In the genomic region with DNA sequence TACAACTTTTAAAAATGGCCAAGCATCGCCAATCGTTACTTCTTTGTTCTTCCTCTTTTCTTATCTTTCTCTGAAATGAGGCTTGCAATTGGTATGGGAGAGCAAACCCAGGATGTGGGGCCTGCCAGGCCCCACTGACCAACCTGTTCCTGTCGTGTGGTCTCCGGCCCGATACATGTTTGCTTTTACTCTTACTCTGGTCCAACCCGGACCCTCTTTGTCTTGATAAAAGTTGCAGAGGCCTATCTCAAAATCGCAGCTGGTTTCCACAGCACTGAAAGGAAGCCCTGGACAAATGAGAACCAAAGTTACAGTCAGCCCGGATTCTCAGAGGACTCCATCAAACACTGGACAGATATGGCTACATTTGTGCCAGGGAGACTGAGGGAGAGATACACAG, we compare ENCODE assay signal across 15 mouse cellular contexts.
DNase-seq lines count a peak whose midpoint lies in the region; ATAC-seq and TF ChIP-seq lines count a peak whose summit lies in the region.
"Had no signal": no experiment of that assay in that cellular context is flagged by ENCODE, and none has a peak within 500 bp of the region (broad histone marks: within the 10 kb centered on the region; RNA-seq: fewer than 3 reads in every experiment).

No protein-coding gene starts in this region.

- H3K27me3 ChIP-seq in heart, adult 2 months (ENCODE audit: control insufficient read depth, insufficient read depth, low read length): no peaks in the 10 kb centered on the region
- H3K27me3 ChIP-seq in kidney, postnatal 0 days (ENCODE audit: insufficient read depth, low read length): no peaks in the 10 kb centered on the region
- H3K27me3 ChIP-seq in megakaryocyte, embryonic 14.5 days (replicated peaks): no peaks in the 10 kb centered on the region
- H3K27me3 ChIP-seq: limb, embryonic 12.5 days had no signal

- peak in 1 of 2 experiments; percentile 7 for DNase-seq in heart, adult 2 months
- DNase-seq in heart, postnatal 36 days: no peak
- DNase-seq in kidney, postnatal 0 days (ENCODE audit: low spot score): no peak
- DNase-seq in kidney, postnatal 10 days: no peak
- DNase-seq in MEL-GATA-1-ER (ENCODE audit: extremely low read depth, low read depth): peak; percentile 93
- DNase-seq in cerebellum, adult 11-12 months: no peak
- DNase-seq in left cerebral cortex, adult 9 months (ENCODE audit: low spot score in 2 of 2): no peak
- DNase-seq: adrenal gland, postnatal 10 days; B cell, adult 2 months; cerebellum, postnatal 25 days; gastrocnemius, postnatal 36 days; thymus, postnatal 14 days had no signal

- intact Hi-C loops in heart, adult 2 months (cut with DNase I): no loop called here
- intact Hi-C loops in heart, postnatal 36 days (cut with DNase I): no loop called here

- no peaks in the 10 kb centered on the region for H3K79me2 ChIP-seq in heart, adult 2 months (replicated peaks; ENCODE audit: control insufficient read depth, insufficient read depth, low read length)

- no peak overlapping the region for H3K9ac ChIP-seq in heart, adult 2 months (ENCODE audit: low read depth, low read length)
- no peak overlapping the region for H3K9ac ChIP-seq in kidney, postnatal 0 days (ENCODE audit: low read depth, low read length)
- H3K9ac ChIP-seq: limb, embryonic 12.5 days had no signal

- TF ChIP-seq EP300 in heart, adult 2 months (IDR thresholded peaks at IDR 0.05; ENCODE audit: insufficient read depth, low read depth, low read length): no peak

- H3K9me3 ChIP-seq in kidney, postnatal 0 days (replicated peaks; ENCODE audit: low read length): no peaks in the 10 kb centered on the region
- H3K9me3 ChIP-seq in megakaryocyte, embryonic 14.5 days: no peaks in the 10 kb centered on the region
- H3K9me3 ChIP-seq: limb, embryonic 12.5 days had no signal

- H3K36me3 ChIP-seq in heart, adult 2 months (ENCODE audit: control insufficient read depth, insufficient read depth, low read length): no peaks in the 10 kb centered on the region; the same call in 1 of the 2 replicates
- no peaks in the 10 kb centered on the region for H3K36me3 ChIP-seq in kidney, postnatal 0 days (ENCODE audit: insufficient read depth, low read length)
- peaks cover 5% of the 10 kb centered on the region for H3K36me3 ChIP-seq in megakaryocyte, embryonic 14.5 days (replicated peaks; ENCODE audit: low read length)
- H3K36me3 ChIP-seq: limb, embryonic 12.5 days had no signal

- H3K4me2 ChIP-seq in kidney, postnatal 0 days (ENCODE audit: low read length): no peak overlapping the region
- H3K4me2 ChIP-seq: limb, embryonic 12.5 days had no signal

- ATAC-seq in kidney, postnatal 0 days (replicated peaks; ENCODE audit: low FRiP score, low read depth): no peak
- ATAC-seq: midbrain, embryonic 16.5 days had no signal

- no peak overlapping the region for H3K4me3 ChIP-seq in heart, adult 2 months
- H3K4me3 ChIP-seq in kidney, postnatal 0 days (replicated peaks; ENCODE audit: low read depth, low read length): no peak overlapping the region
- H3K4me3 ChIP-seq in megakaryocyte, embryonic 14.5 days (replicated peaks): peak overlapping the region; percentile 69
- H3K4me3 ChIP-seq: limb, embryonic 12.5 days had no signal

- TF ChIP-seq CTCF in heart, adult 2 months (IDR thresholded peaks at IDR 0.05): no peak
- no peak for TF ChIP-seq CTCF in kidney, postnatal 0 days (IDR thresholded peaks at IDR 0.05; ENCODE audit: low read depth)

- no peaks in the 10 kb centered on the region; the same call in 1 of the 2 replicates for H3K4me1 ChIP-seq in heart, adult 2 months (ENCODE audit: control insufficient read depth, insufficient read depth, low read length)
- H3K4me1 ChIP-seq in kidney, postnatal 0 days (replicated peaks; ENCODE audit: insufficient read depth, low read length): peaks cover 5% of the 10 kb centered on the region; the same call in 1 of the 2 replicates
- H3K4me1 ChIP-seq in megakaryocyte, embryonic 14.5 days: peaks cover 85% of the 10 kb centered on the region
- H3K4me1 ChIP-seq: limb, embryonic 12.5 days had no signal

- no peak for TF ChIP-seq POLR2A in heart, adult 2 months (IDR thresholded peaks at IDR 0.05; ENCODE audit: insufficient read depth, low read depth, low read length)

- H3K27ac ChIP-seq in heart, adult 2 months: peak overlapping the region; percentile 47
- H3K27ac ChIP-seq in kidney, postnatal 0 days: peak overlapping the region; percentile 68
- H3K27ac ChIP-seq: limb, embryonic 12.5 days had no signal

- 32% methylated on average over 8 of the region's 8 CpGs for WGBS in heart, adult 2 months
- WGBS in kidney, postnatal 0 days: 71% methylated on average over 8 of the region's 8 CpGs
